Mouse (Mus musculus) R1 (cell line): ENCODE measurements around the gene Hid1.

ENCODE experiments used
- DNase-seq: peaks from one replicate; pipeline ENCODE4 v3.0.0-alpha.2; 2018; ENCODE audit warnings: low read depth, low spot score

Hid1 gene

GRCm38 (mm10) chr11:115337826-115338225 is 29.7 kb downstream of the Hid1 start:
- no peak for DNase-seq

GRCm38 (mm10) chr11:115337350-115337749 is 30.2 kb downstream of the Hid1 start:
- no peak for DNase-seq

- peak; percentile 23 for DNase-seq
Measured at GRCm38 (mm10) chr11:115336115-115336514, 31.4 kb downstream of the Hid1 start.

- DNase-seq = no peak
Measured at GRCm38 (mm10) chr11:115335223-115335622, 32.3 kb downstream of the Hid1 start.

GRCm38 (mm10) chr11:115334531-115334930 is 33.0 kb downstream of the Hid1 start, which contains the start of gene Otop3:
Otop3 (plus strand) TSS chr11:115334731.
- DNase-seq = no peak

GRCm38 (mm10) chr11:115329339-115329738 is 38.2 kb downstream of the Hid1 start:
- DNase-seq = peak; percentile 66

- no peak for DNase-seq
Measured at GRCm38 (mm10) chr11:115326730-115327129, 40.8 kb downstream of the Hid1 start.

- DNase-seq = no peak
Measured at GRCm38 (mm10) chr11:115323354-115323753, 44.2 kb downstream of the Hid1 start.

- DNase-seq = peak; percentile 70
Measured at GRCm38 (mm10) chr11:115321906-115322693, 45.5 kb downstream of the Hid1 start, which contains the start of gene Ush1g. Ush1g (minus strand) TSS chr11:115322041.

- DNase-seq = peak; percentile 75
Measured at GRCm38 (mm10) chr11:115319704-115320383, 47.7 kb downstream of the Hid1 start.

GRCm38 (mm10) chr11:115318245-115319027 is 49.1 kb downstream of the Hid1 start:
- peak; percentile 23 for DNase-seq

GRCm38 (mm10) chr11:115317204-115317603 is 50.4 kb downstream of the Hid1 start:
- no peak for DNase-seq

- DNase-seq = no peak
Measured at GRCm38 (mm10) chr11:115314249-115314648, 53.3 kb downstream of the Hid1 start.

- no peak for DNase-seq
Measured at GRCm38 (mm10) chr11:115308781-115309180, 58.8 kb downstream of the Hid1 start.

- no peak for DNase-seq
Measured at GRCm38 (mm10) chr11:115306863-115307262, 60.7 kb downstream of the Hid1 start, which contains the start of gene Otop2. Otop2 (plus strand) TSS chr11:115307163.

GRCm38 (mm10) chr11:115303167-115303566 is 64.4 kb downstream of the Hid1 start:
- DNase-seq = no peak

GRCm38 (mm10) chr11:115301351-115301750 is 66.2 kb downstream of the Hid1 start:
- DNase-seq = no peak

- peak; percentile 63 for DNase-seq
Measured at GRCm38 (mm10) chr11:115300745-115301144, 66.8 kb downstream of the Hid1 start.

GRCm38 (mm10) chr11:115298160-115298559 is 69.4 kb downstream of the Hid1 start:
- DNase-seq = no peak
